Mouse (Mus musculus): Measurements from ENCODE around the gene Git1. TPM values are rescaled to one million over a fixed set of nuclear protein-coding genes. Genes with fewer than 3 reads are reported as not detected.

The Git1 gene
- polyA plus RNA-seq, 1 experiment from 2014 or later = 13.6 TPM

- Histone ChIP-seq H3K27me3 (ENCODE audit: control insufficient read depth, insufficient read depth, low read length) (no peaks in the 10 kb centered on the region), H3K27ac (replicated peaks in 1 of 2; ENCODE audit: control insufficient read depth in 1 of 2, insufficient read depth in 1 of 2, low read depth in 2 of 2, low read length in 2 of 2) (peak overlapping the region; percentile 10 to 76; a peak in 3 of 4 replicates), H3K9ac (ENCODE audit: low read length) (peak overlapping the region; percentile 80), H3K4me3 (ENCODE audit: control insufficient read depth in 1 of 2, insufficient read depth in 1 of 2, low read depth in 1 of 2, low read length in 2 of 2) (peak overlapping the region; percentile 39 to 47), H3K36me3 (ENCODE audit: control insufficient read depth, insufficient read depth, low read length) (peaks cover 51% of the 10 kb centered on the region), H3K4me1 (ENCODE audit: control insufficient read depth in 2 of 2, insufficient read depth in 2 of 2, low read length in 2 of 2) (peaks cover 11 to 24% of the 10 kb centered on the region in 2 experiments), H3K4me2 (ENCODE audit: low read length) (peak overlapping the region; percentile 92), H3K9me3 (ENCODE audit: control insufficient read depth, low read length) (no peaks in the 10 kb centered on the region)
- peak; percentile 48 for ATAC-seq (ENCODE audit: insufficient number of reproducible peaks, insufficient read depth, low FRiP score, low read depth)
- 22% methylated on average over 47 of the region's 49 CpGs for WGBS
Measured at GRCm38 (mm10) chr11:77508068-77509021, 15.0 kb downstream of the Git1 start.

- no peak for ATAC-seq (ENCODE audit: insufficient number of reproducible peaks, insufficient read depth, low FRiP score, low read depth)
- Histone ChIP-seq H3K27me3 (ENCODE audit: control insufficient read depth, insufficient read depth, low read length) (peaks cover 7% of the 10 kb centered on the region), H3K27ac (replicated peaks in 1 of 2; ENCODE audit: control insufficient read depth in 1 of 2, insufficient read depth in 1 of 2, low read depth in 2 of 2, low read length in 2 of 2) (no peak overlapping the region), H3K4me2 (ENCODE audit: low read length) (no peak overlapping the region), H3K36me3 (ENCODE audit: control insufficient read depth, insufficient read depth, low read length) (peaks cover 21% of the 10 kb centered on the region), H3K4me3 (ENCODE audit: control insufficient read depth in 1 of 2, insufficient read depth in 1 of 2, low read depth in 1 of 2, low read length in 2 of 2) (no peak overlapping the region), H3K9ac (ENCODE audit: low read length) (no peak overlapping the region), H3K4me1 (ENCODE audit: control insufficient read depth in 2 of 2, insufficient read depth in 2 of 2, low read length in 2 of 2) (peaks cover 29 to 44% of the 10 kb centered on the region in 2 experiments), H3K9me3 (ENCODE audit: control insufficient read depth, low read length) (no peaks in the 10 kb centered on the region)
- 78% methylated on average over 5 of the region's 5 CpGs for WGBS
Measured at GRCm38 (mm10) chr11:77511336-77511735, 18.0 kb downstream of the Git1 start.

- Histone ChIP-seq H3K4me2 (ENCODE audit: low read length) (peak overlapping the region; percentile 98), H3K27me3 (ENCODE audit: control insufficient read depth, insufficient read depth, low read length) (peaks cover 8% of the 10 kb centered on the region), H3K9ac (ENCODE audit: low read length) (peak overlapping the region; percentile 86), H3K36me3 (ENCODE audit: control insufficient read depth, insufficient read depth, low read length) (peaks cover 5% of the 10 kb centered on the region; the same call in 1 of the 2 replicates), H3K4me3 (ENCODE audit: control insufficient read depth in 1 of 2, insufficient read depth in 1 of 2, low read depth in 1 of 2, low read length in 2 of 2) (peak overlapping the region; percentile 81 to 88), H3K27ac (replicated peaks in 1 of 2; ENCODE audit: control insufficient read depth in 1 of 2, insufficient read depth in 1 of 2, low read depth in 2 of 2, low read length in 2 of 2) (peak overlapping the region; percentile 73 to 77), H3K9me3 (ENCODE audit: control insufficient read depth, low read length) (no peaks in the 10 kb centered on the region), H3K4me1 (ENCODE audit: control insufficient read depth in 2 of 2, insufficient read depth in 2 of 2, low read length in 2 of 2) (peaks cover 29 to 40% of the 10 kb centered on the region in 2 experiments)
- WGBS = under 1% methylated on average over 78 of the region's 84 CpGs
- peak; percentile 74 for ATAC-seq (ENCODE audit: insufficient number of reproducible peaks, insufficient read depth, low FRiP score, low read depth)
Measured at GRCm38 (mm10) chr11:77512891-77513810, 19.8 kb downstream of the Git1 start.

GRCm38 (mm10) chr11:77513811-77514170 lies 20.4 kb downstream of the Git1 start:
- ATAC-seq (ENCODE audit: insufficient number of reproducible peaks, insufficient read depth, low FRiP score, low read depth) = no peak

GRCm38 (mm10) chr11:77514281-77514831 lies 21.0 kb downstream of the Git1 start:
- peak overlapping the region; percentile 52 to 56 for H3K4me3 ChIP-seq (ENCODE audit: control insufficient read depth in 1 of 2, insufficient read depth in 1 of 2, low read depth in 1 of 2, low read length in 2 of 2)
- peak overlapping the region; percentile 98 for H3K4me2 ChIP-seq (ENCODE audit: low read length)
- no peaks in the 10 kb centered on the region for H3K9me3 ChIP-seq (ENCODE audit: control insufficient read depth, low read length)
- ATAC-seq (ENCODE audit: insufficient number of reproducible peaks, insufficient read depth, low FRiP score, low read depth) = no peak
- H3K27me3 ChIP-seq (ENCODE audit: control insufficient read depth, insufficient read depth, low read length) = peaks cover 8% of the 10 kb centered on the region
- peaks cover 21 to 29% of the 10 kb centered on the region in 2 experiments for H3K4me1 ChIP-seq (ENCODE audit: control insufficient read depth in 2 of 2, insufficient read depth in 2 of 2, low read length in 2 of 2)
- peak overlapping the region; percentile 7 to 63; a peak in 2 of 4 replicates for H3K27ac ChIP-seq (replicated peaks in 1 of 2; ENCODE audit: control insufficient read depth in 1 of 2, insufficient read depth in 1 of 2, low read depth in 2 of 2, low read length in 2 of 2)
- no peaks in the 10 kb centered on the region for H3K36me3 ChIP-seq (ENCODE audit: control insufficient read depth, insufficient read depth, low read length)
- WGBS = 2% methylated on average over 19 of the region's 19 CpGs
- H3K9ac ChIP-seq (ENCODE audit: low read length) = peak overlapping the region; percentile 70

More at GRCm38 (mm10) chr11:77513811-77514170, 20.4 kb downstream of the Git1 start:
- Histone ChIP-seq H3K9me3 (ENCODE audit: control insufficient read depth, low read length) (no peaks in the 10 kb centered on the region), H3K27me3 (ENCODE audit: control insufficient read depth, insufficient read depth, low read length) (peaks cover 8% of the 10 kb centered on the region), H3K4me1 (ENCODE audit: control insufficient read depth in 2 of 2, insufficient read depth in 2 of 2, low read length in 2 of 2) (peaks cover 24 to 34% of the 10 kb centered on the region in 2 experiments), H3K27ac (replicated peaks in 1 of 2; ENCODE audit: control insufficient read depth in 1 of 2, insufficient read depth in 1 of 2, low read depth in 2 of 2, low read length in 2 of 2) (peak overlapping the region; percentile 64 to 65; a peak in 3 of 4 replicates), H3K4me3 (ENCODE audit: control insufficient read depth in 1 of 2, insufficient read depth in 1 of 2, low read depth in 1 of 2, low read length in 2 of 2) (peak overlapping the region; percentile 81 to 82), H3K9ac (ENCODE audit: low read length) (peak overlapping the region; percentile 62), H3K4me2 (ENCODE audit: low read length) (peak overlapping the region; percentile 98), H3K36me3 (ENCODE audit: control insufficient read depth, insufficient read depth, low read length) (peaks cover 5% of the 10 kb centered on the region; the same call in 1 of the 2 replicates)
- WGBS = 7% methylated on average over 10 of the region's 10 CpGs

GRCm38 (mm10) chr11:77514832-77515636 lies 21.7 kb downstream of the Git1 start, which contains the start of gene Abhd15:
Gene Abhd15 (plus strand): TSS chr11:77515121.
- ATAC-seq (ENCODE audit: insufficient number of reproducible peaks, insufficient read depth, low FRiP score, low read depth) = peak; percentile 47
- Histone ChIP-seq H3K4me3 (ENCODE audit: control insufficient read depth in 1 of 2, insufficient read depth in 1 of 2, low read depth in 1 of 2, low read length in 2 of 2) (peak within 1 kb of the TSS; percentile 81 to 82), H3K27me3 (ENCODE audit: control insufficient read depth, insufficient read depth, low read length) (peaks cover 8% of the 10 kb centered on the region), H3K4me1 (ENCODE audit: control insufficient read depth in 2 of 2, insufficient read depth in 2 of 2, low read length in 2 of 2) (peaks cover 21 to 29% of the 10 kb centered on the region in 2 experiments), H3K36me3 (ENCODE audit: control insufficient read depth, insufficient read depth, low read length) (no peaks in the 10 kb centered on the region), H3K9ac (ENCODE audit: low read length) (peak within 1 kb of the TSS; percentile 70), H3K9me3 (ENCODE audit: control insufficient read depth, low read length) (no peaks in the 10 kb centered on the region), H3K27ac (replicated peaks in 1 of 2; ENCODE audit: control insufficient read depth in 1 of 2, insufficient read depth in 1 of 2, low read depth in 2 of 2, low read length in 2 of 2) (peak within 1 kb of the TSS; percentile 7 to 63; a peak in 3 of 4 replicates), H3K4me2 (ENCODE audit: low read length) (peak within 1 kb of the TSS; percentile 98)
- WGBS = under 1% methylated on average over 68 of the region's 72 CpGs

Measured in heart, embryonic 14.5 days (tissue).